Mouse (Mus musculus) spleen, embryonic (tissue): Measurements from ENCODE around the gene Chaf1b.

ENCODE experiments used
- CTCF ChIA-PET: fragments of 350-600 bp; sonication (Branson Sonifier 250); formaldehyde crosslinking; loops from one replicate; lab custom pipeline; 2022; lab: Charles Lee

Gene Chaf1b

GRCm38 (mm10) chr16:93912808-93913207 lies 29.1 kb downstream of the Chaf1b start:
- CTCF ChIA-PET, result no interaction called here

- CTCF ChIA-PET, result interaction anchor here (1.3 kb wide), 1 partner anchor 25 kb away, joined by 3 read pairs; no protein-coding TSS in a partner anchor
These were observed 30.3 kb downstream of the Chaf1b start for GRCm38 (mm10) chr16:93913881-93914576.

- CTCF ChIA-PET, result interaction anchor here (0.6 to 1.3 kb wide), 3 partner anchors 10 to 232 kb away, joined by 3 to 4 read pairs (median 3); partner anchors contain the start of gene Cbr3
These were observed 31.7 kb downstream of the Chaf1b start for GRCm38 (mm10) chr16:93915338-93915849.

DNA sequence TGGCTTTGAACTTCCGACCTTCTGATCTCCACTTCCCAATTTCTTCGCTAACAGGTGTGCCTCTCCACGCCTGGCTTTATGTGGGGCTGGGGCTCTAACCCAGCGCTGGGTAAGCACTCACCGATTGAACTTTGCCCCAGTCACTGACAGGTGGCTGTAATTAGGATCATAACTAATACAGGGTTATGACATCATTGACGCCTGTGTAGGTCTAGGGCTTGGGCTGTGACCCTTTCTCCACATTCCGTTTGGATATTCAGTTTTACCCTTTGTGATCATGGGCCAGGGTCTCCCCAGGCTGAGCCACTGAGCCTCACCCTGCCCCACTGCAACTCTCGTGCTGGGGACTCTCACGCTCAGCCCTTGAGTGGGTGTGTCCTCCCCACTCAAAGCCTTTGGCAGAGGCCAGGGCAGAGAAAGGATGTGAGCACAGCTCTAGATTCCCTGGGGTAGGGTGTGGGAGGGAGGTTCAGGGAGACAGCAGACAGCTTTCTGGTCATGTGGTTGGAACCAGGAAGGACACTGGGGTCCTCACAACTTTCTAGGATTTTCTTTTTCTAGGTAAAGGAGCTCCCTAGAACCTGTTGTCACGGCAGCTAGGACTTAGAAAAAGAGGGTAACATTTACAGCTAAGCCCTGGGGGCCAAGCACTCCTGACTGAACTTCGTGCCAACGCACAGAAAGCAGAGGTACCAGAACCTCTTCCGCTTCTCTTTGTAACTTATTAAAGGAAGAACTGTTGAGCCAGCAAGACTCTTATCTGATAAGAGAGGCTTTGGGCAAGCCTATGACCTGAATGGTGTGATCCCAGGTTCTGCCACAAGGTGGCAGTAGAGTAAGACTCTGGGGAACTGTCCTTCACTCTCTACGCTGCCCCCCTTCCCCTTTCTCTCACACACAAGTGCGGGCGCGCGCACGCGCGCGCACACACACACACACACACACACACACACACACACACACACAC lies 34.3 kb downstream of the Chaf1b start:
- CTCF ChIA-PET, result interaction anchor here (0.8 to 2.3 kb wide), 2 partner anchors 11 to 20 kb away, joined by 3 to 7 read pairs; no protein-coding TSS in a partner anchor

- CTCF ChIA-PET, result interaction anchor here (0.8 to 2.3 kb wide), 2 partner anchors 12 to 20 kb away, joined by 3 to 7 read pairs; no protein-coding TSS in a partner anchor
These were observed 35.0 kb downstream of the Chaf1b start for GRCm38 (mm10) chr16:93918679-93919060.

DNA sequence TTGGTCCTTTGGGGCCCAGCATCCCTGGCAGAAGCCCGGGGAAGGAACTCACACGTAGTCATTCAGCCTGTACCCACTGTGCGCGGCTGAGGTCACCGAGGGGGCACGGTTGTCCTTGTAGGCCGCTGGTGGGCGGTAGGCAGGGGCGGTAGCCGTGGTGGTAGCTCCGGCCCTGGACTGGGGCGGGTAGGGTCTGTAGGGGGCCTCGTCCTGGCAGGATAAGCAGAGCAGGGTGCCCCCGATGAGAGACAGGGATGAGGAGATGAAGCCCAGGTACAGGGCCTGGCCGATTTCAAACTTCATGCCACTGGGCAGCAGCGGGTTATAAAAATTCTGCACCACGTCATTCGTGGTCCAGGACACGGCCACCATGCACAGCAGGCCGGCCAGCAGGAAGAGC lies 35.5 kb downstream of the Chaf1b start:
- CTCF ChIA-PET, result interaction anchor here (2.3 kb wide), 1 partner anchor 19 kb away, joined by 7 read pairs; no protein-coding TSS in a partner anchor

- CTCF ChIA-PET, result no interaction called here
These were observed 37.0 kb downstream of the Chaf1b start for GRCm38 (mm10) chr16:93920673-93921072.

GRCm38 (mm10) chr16:93922835-93923389 lies 39.2 kb downstream of the Chaf1b start:
- CTCF ChIA-PET, result interaction anchor here (0.7 kb wide), 1 partner anchor 32 kb away, joined by 13 read pairs; no protein-coding TSS in a partner anchor

DNA sequence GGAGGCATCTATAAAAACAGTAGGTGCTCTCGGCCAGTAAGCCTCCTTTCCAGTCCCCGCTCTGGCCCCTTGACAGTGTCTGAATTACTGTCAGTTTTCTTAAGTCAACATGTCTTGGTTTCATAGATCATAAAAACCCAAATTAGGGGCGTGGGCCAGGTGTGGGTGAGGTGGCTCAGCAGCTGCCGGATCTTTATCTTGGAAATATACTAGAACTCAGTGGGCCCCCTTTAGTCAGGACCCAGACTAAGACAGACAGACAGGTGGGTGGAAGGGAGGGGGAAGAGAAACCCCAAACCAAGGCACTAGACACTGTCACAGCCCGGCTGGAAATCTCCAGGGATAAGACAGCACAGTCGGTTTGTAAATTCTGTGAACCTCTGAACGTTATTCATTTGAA lies 40.1 kb downstream of the Chaf1b start:
- CTCF ChIA-PET, result no interaction called here

- CTCF ChIA-PET, result no interaction called here
These were observed 42.1 kb downstream of the Chaf1b start for GRCm38 (mm10) chr16:93925684-93926247.

DNA sequence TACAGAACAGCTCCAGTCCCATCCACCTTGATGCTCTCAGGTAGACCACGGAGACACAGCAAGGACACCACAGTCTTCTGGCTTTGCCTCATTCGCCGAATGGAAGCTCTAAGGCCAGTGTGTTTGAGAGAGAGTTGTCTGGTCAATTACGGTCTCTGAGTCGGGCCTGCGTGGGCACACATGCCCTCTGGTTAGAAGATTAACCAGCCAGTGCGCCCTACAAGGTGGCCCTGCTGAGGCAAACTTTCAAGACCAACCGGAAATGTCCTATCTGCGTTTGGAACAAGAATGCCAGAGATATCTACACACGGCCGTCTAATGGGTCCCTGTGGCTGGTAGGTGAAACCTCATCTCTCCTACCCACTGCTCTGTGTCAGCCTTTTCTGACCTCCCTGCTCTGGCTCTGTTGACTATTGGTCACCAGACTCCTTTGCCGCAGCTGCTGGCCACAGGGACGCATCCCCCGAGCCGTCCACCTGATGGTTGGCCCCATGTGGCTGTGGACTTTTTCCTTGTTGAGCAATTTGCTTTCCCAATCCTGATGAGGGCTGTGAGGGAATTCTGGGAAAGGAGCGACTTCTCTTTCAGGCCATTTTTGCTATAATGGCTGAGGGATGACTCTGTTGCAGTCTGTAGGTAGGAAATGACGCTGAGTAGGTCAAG lies 45.8 kb downstream of the Chaf1b start:
- CTCF ChIA-PET, result no interaction called here

GRCm38 (mm10) chr16:93932185-93933168 lies 48.8 kb downstream of the Chaf1b start:
- CTCF ChIA-PET, result no interaction called here

DNA sequence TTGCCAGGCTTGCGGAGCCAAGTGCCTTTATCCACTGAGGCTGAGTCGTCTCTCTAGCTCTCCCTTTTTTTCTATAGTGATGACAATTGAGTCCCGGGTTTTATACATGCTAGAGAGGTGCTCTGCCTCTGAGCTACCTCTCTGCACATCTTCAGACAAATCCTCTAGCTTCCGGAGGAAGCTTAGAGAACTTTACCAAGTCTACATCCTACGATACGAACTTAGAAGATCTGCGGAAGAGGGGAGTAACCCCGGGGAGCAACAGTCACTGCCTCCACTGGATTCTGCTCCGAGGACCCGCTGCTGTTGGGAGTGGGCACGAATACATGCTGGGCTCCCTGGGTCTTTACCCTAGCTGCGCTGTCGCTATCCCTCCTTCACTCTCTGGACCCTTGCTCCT lies 50.9 kb downstream of the Chaf1b start:
- CTCF ChIA-PET, result no interaction called here

- CTCF ChIA-PET, result interaction anchor here (0.6 kb wide), 1 partner anchor 249 kb away, joined by 9 read pairs; no protein-coding TSS in a partner anchor
These were observed 51.3 kb downstream of the Chaf1b start for GRCm38 (mm10) chr16:93935009-93935408.

- CTCF ChIA-PET, result interaction anchor here (1.0 to 1.6 kb wide), 3 partner anchors 19 to 71 kb away, joined by 3 to 7 read pairs (median 3); no protein-coding TSS in a partner anchor
These were observed 54.7 kb downstream of the Chaf1b start for GRCm38 (mm10) chr16:93938400-93938846.

DNA sequence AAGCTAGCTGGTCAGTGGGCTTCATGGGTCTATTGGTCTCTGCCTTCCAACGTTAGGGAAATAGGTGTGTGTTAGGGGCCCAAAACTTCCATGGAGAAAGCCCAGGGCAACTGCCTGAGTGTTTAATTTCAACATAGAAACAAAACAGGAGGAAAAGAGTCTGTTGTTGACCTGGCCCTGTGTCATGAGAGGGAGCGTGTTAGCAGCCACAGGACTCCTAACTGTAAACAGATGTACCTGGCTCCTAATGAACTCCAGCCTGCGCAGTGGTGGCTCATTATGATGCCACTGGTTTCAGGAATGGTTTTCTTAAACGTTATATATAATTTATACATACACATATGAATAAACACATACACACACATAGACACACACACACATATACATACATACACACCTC lies 56.3 kb downstream of the Chaf1b start:
- CTCF ChIA-PET, result interaction anchor here (1.0 kb wide), 1 partner anchor 36 kb away, joined by 3 read pairs; no protein-coding TSS in a partner anchor

DNA sequence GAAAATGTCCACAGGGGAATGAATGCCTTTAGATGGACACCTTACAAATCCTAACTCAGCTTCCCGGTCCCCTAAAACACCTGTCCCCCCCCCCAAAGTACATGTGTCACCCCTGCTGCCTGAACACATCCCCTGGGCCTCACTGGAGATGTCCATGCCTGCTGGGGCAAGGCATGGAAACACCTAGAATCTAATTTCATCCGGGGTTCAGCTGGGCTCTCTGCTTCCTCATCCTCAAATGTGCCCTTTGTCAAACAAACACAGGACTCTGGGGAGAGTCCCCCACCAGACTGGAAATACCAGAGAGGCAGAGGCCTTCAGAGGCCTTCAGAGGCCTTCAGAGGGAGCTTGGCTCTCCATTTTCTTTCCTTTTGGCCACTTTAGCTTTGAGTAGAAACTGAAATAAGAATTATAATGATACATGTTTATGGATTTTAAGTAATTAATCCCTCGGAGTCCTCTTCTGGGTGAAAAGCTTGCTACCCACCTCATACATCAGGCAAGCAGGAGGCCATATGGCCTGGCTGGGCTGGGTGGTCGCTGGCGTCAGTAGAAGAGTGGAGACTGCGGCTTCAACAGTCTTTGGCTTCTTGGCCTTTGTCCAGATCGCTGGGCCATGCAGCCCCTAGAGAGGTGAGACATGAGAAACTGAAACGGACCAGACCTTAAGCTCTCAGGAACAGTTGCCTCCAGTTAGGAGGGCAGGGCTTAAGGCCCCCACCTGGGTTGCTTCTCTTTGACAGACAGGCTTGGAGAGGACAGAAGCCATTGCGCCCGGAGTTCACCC lies 58.3 kb downstream of the Chaf1b start:
- CTCF ChIA-PET, result no interaction called here
